Mouse (Mus musculus): ENCODE results near the gene Pfdn5. TPM values are rescaled to one million over a fixed set of nuclear protein-coding genes. Genes with fewer than 3 reads are reported as not detected.
A peak's percentile ranks its signal among the peaks of the same experiment; 100 is the strongest.

Pfdn5 gene
- polyA plus RNA-seq, 1 experiment from 2014 or later, result 373 TPM

- H3K36me3 ChIP-seq, result peaks cover 58% of the 10 kb centered on the region
- no peaks in the 10 kb centered on the region for H3K27me3 ChIP-seq (replicated peaks)
- no peak overlapping the region for H3K4me3 ChIP-seq
- H3K9ac ChIP-seq, result no peak overlapping the region
- WGBS, result 70% methylated on average over 5 of the region's 5 CpGs
- no peaks in the 10 kb centered on the region for H3K9me3 ChIP-seq
- H3K4me2 ChIP-seq (replicated peaks), result no peak overlapping the region
- no peak for ATAC-seq (ENCODE audit: low FRiP score, low read depth)
- no peaks in the 10 kb centered on the region for H3K4me1 ChIP-seq
- H3K27ac ChIP-seq, result no peak overlapping the region
Observed at GRCm38 (mm10) chr15:102339612-102340011, 13.7 kb downstream of the Pfdn5 start.

- no peaks in the 10 kb centered on the region for H3K4me1 ChIP-seq
- no peak for ATAC-seq (ENCODE audit: low FRiP score, low read depth)
- no peaks in the 10 kb centered on the region for H3K27me3 ChIP-seq (replicated peaks)
- H3K9ac ChIP-seq, result no peak overlapping the region
- no peak overlapping the region for H3K27ac ChIP-seq
- H3K9me3 ChIP-seq, result no peaks in the 10 kb centered on the region
- H3K36me3 ChIP-seq, result peaks cover 61% of the 10 kb centered on the region
- no peak overlapping the region for H3K4me3 ChIP-seq
- H3K4me2 ChIP-seq (replicated peaks), result no peak overlapping the region
- 6% methylated on average over 1 of the region's 1 CpGs for WGBS
Observed at GRCm38 (mm10) chr15:102341580-102341979, 15.7 kb downstream of the Pfdn5 start.

GRCm38 (mm10) chr15:102344490-102344889, 18.6 kb downstream of the Pfdn5 start:
- no peaks in the 10 kb centered on the region for H3K27me3 ChIP-seq (replicated peaks)
- peaks cover 38% of the 10 kb centered on the region for H3K36me3 ChIP-seq
- H3K4me2 ChIP-seq (replicated peaks), result no peak overlapping the region
- no peak for ATAC-seq (ENCODE audit: low FRiP score, low read depth)
- WGBS, result 95% methylated on average over 3 of the region's 3 CpGs
- no peaks in the 10 kb centered on the region for H3K9me3 ChIP-seq
- no peaks in the 10 kb centered on the region for H3K4me1 ChIP-seq
- no peak overlapping the region for H3K4me3 ChIP-seq
- no peak overlapping the region for H3K9ac ChIP-seq
- H3K27ac ChIP-seq, result no peak overlapping the region

- Histone ChIP-seq H3K27me3 (replicated peaks) (no peaks in the 10 kb centered on the region), H3K4me3 (no peak overlapping the region), H3K4me1 (peaks cover 6% of the 10 kb centered on the region), H3K27ac (no peak overlapping the region), H3K9ac (no peak overlapping the region), H3K9me3 (no peaks in the 10 kb centered on the region), H3K36me3 (peaks cover 27% of the 10 kb centered on the region), H3K4me2 (replicated peaks) (no peak overlapping the region)
- ATAC-seq (ENCODE audit: low FRiP score, low read depth), result no peak
- 80% methylated on average over 4 of the region's 4 CpGs for WGBS
Observed at GRCm38 (mm10) chr15:102346444-102346843, 20.5 kb downstream of the Pfdn5 start.

- H3K4me2 ChIP-seq (replicated peaks), result peak within 1 kb of the TSS; percentile 84
- WGBS, result under 1% methylated on average over 56 of the region's 56 CpGs
- no peak within 1 kb of the TSS for H3K27ac ChIP-seq
- ATAC-seq (ENCODE audit: low FRiP score, low read depth), result peak; percentile 81
- H3K4me3 ChIP-seq, result peak within 1 kb of the TSS; percentile 77
- peak within 1 kb of the TSS; percentile 76 for H3K9ac ChIP-seq
- no peaks in the 10 kb centered on the region for H3K27me3 ChIP-seq (replicated peaks)
- H3K36me3 ChIP-seq, result peaks cover 18% of the 10 kb centered on the region
- H3K9me3 ChIP-seq, result no peaks in the 10 kb centered on the region
- peaks cover 13% of the 10 kb centered on the region for H3K4me1 ChIP-seq
Observed at GRCm38 (mm10) chr15:102350138-102350941, 24.4 kb downstream of the Pfdn5 start, which contains the start of gene Aaas. Aaas (minus strand) TSS chr15:102350771.

- H3K9me3 ChIP-seq, result no peaks in the 10 kb centered on the region
- H3K27me3 ChIP-seq (replicated peaks), result no peaks in the 10 kb centered on the region
- H3K9ac ChIP-seq, result 0 out of 2 replicates have a peak overlapping the region, but pooled peaks have one; percentile 18
- no peak overlapping the region for H3K27ac ChIP-seq
- 10% methylated on average over 11 of the region's 11 CpGs for WGBS
- peaks cover 12% of the 10 kb centered on the region for H3K36me3 ChIP-seq
- H3K4me3 ChIP-seq, result peak overlapping the region; percentile 77
- peak overlapping the region; percentile 84 for H3K4me2 ChIP-seq (replicated peaks)
- peaks cover 19% of the 10 kb centered on the region for H3K4me1 ChIP-seq
- ATAC-seq (ENCODE audit: low FRiP score, low read depth), result no peak; the same call in 1 of the 2 replicates
Observed at GRCm38 (mm10) chr15:102350942-102351291, 25.0 kb downstream of the Pfdn5 start.

- peaks cover 3% of the 10 kb centered on the region; the same call in 1 of the 2 replicates for H3K27me3 ChIP-seq (replicated peaks)
- no peak overlapping the region for H3K4me2 ChIP-seq (replicated peaks)
- no peaks in the 10 kb centered on the region for H3K9me3 ChIP-seq
- H3K9ac ChIP-seq, result no peak overlapping the region
- no peak overlapping the region for H3K27ac ChIP-seq
- H3K36me3 ChIP-seq, result no peaks in the 10 kb centered on the region
- no peak for ATAC-seq (ENCODE audit: low FRiP score, low read depth)
- no peak overlapping the region for H3K4me3 ChIP-seq
- peaks cover 21% of the 10 kb centered on the region for H3K4me1 ChIP-seq
- 62% methylated on average over 2 of the region's 2 CpGs for WGBS
Observed at GRCm38 (mm10) chr15:102352177-102352576, 26.3 kb downstream of the Pfdn5 start.

GRCm38 (mm10) chr15:102353986-102354385, 28.1 kb downstream of the Pfdn5 start:
- H3K9me3 ChIP-seq, result no peaks in the 10 kb centered on the region
- H3K9ac ChIP-seq, result no peak overlapping the region
- WGBS, result 90% methylated on average over 2 of the region's 2 CpGs
- ATAC-seq (ENCODE audit: low FRiP score, low read depth), result no peak
- H3K4me2 ChIP-seq (replicated peaks), result no peak overlapping the region
- no peak overlapping the region for H3K27ac ChIP-seq
- H3K4me3 ChIP-seq, result no peak overlapping the region
- peaks cover 34% of the 10 kb centered on the region for H3K4me1 ChIP-seq
- H3K27me3 ChIP-seq (replicated peaks), result peaks cover 21% of the 10 kb centered on the region
- no peaks in the 10 kb centered on the region for H3K36me3 ChIP-seq

GRCm38 (mm10) chr15:102355134-102355870, 29.4 kb downstream of the Pfdn5 start:
- no peaks in the 10 kb centered on the region for H3K36me3 ChIP-seq
- peak; percentile 59 for ATAC-seq (ENCODE audit: low FRiP score, low read depth)
- H3K27me3 ChIP-seq (replicated peaks), result peaks cover 27% of the 10 kb centered on the region
- H3K4me1 ChIP-seq, result peaks cover 31% of the 10 kb centered on the region
- WGBS, result under 1% methylated on average over 49 of the region's 49 CpGs
- peak overlapping the region; percentile 62 for H3K27ac ChIP-seq
- H3K4me2 ChIP-seq (replicated peaks), result peak overlapping the region; percentile 92
- H3K4me3 ChIP-seq, result peak overlapping the region; percentile 50
- H3K9ac ChIP-seq, result peak overlapping the region; percentile 81
- no peaks in the 10 kb centered on the region for H3K9me3 ChIP-seq

GRCm38 (mm10) chr15:102355871-102356441, 30.0 kb downstream of the Pfdn5 start:
- 1% methylated on average over 38 of the region's 38 CpGs for WGBS

GRCm38 (mm10) chr15:102356501-102357325, 30.8 kb downstream of the Pfdn5 start:
- Histone ChIP-seq H3K4me1 (peaks cover 31% of the 10 kb centered on the region), H3K27ac (no peak overlapping the region), H3K4me3 (0 out of 2 replicates have a peak overlapping the region, but pooled peaks have one; percentile 50), H3K9me3 (no peaks in the 10 kb centered on the region), H3K36me3 (no peaks in the 10 kb centered on the region), H3K27me3 (replicated peaks) (peaks cover 27% of the 10 kb centered on the region), H3K9ac (no peak overlapping the region), H3K4me2 (replicated peaks) (peak overlapping the region; percentile 92)
- no peak for ATAC-seq (ENCODE audit: low FRiP score, low read depth)
- WGBS, result 15% methylated on average over 16 of the region's 16 CpGs

More at GRCm38 (mm10) chr15:102355871-102356441, 30.0 kb downstream of the Pfdn5 start:
- peak; percentile 72 for ATAC-seq (ENCODE audit: low FRiP score, low read depth)
- Histone ChIP-seq H3K36me3 (no peaks in the 10 kb centered on the region), H3K27ac (peak overlapping the region; percentile 62; the same call in 1 of the 2 replicates), H3K4me1 (peaks cover 31% of the 10 kb centered on the region), H3K9ac (peak overlapping the region; percentile 81), H3K27me3 (replicated peaks) (peaks cover 27% of the 10 kb centered on the region), H3K4me3 (peak overlapping the region; percentile 50), H3K9me3 (no peaks in the 10 kb centered on the region), H3K4me2 (replicated peaks) (peak overlapping the region; percentile 92)

Measured in neural tube, embryonic 12.5 days (tissue).